9 mouse cellular contexts compared by ENCODE assay signal in the genomic region with DNA sequence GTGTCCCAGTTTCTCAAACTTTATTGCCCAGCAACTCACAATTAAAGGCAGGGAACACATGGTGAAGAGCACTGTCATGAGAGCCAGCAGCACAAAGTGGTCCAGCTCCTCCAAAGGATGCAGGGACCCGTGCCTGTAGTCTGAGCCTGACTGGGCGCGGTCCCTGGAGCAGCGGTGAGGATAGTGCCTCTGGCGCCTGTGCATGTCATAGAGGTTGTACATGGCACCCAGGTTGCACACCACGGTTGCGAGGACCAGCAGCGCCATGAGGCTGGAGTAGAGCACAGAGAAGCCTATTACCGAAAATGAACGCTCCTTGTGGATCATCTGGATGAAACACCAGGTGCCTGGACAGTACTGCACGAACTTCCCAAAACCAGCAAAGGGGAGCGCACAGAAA. TPM values are rescaled to one million over a fixed set of nuclear protein-coding genes. Genes with fewer than 3 reads are reported as not detected.
A peak's percentile ranks its signal among the peaks of the same experiment; 100 is the strongest.
DNase-seq lines count a peak whose midpoint lies in the region; ATAC-seq lines count a peak whose summit lies in the region.
"Had no signal": no experiment of that assay in that cellular context is flagged by ENCODE, and none has a peak within 500 bp of the region (broad histone marks: within the 10 kb centered on the region; RNA-seq: fewer than 3 reads in every experiment).

No protein-coding gene starts in this region.

- ATAC-seq in heart, embryonic 13.5 days (ENCODE audit: extremely low read depth, insufficient number of reproducible peaks, low FRiP score, low TSS enrichment), result no peak
- no peak for ATAC-seq in embryonic facial prominence, embryonic 13.5 days (ENCODE audit: insufficient number of reproducible peaks, insufficient read depth, low FRiP score, low TSS enrichment, low read depth)
- ATAC-seq in intestine, embryonic 16.5 days, result no peak
- ATAC-seq in neural tube, embryonic 13.5 days (ENCODE audit: low read depth), result 0 out of 2 replicates have a peak, but pooled peaks have one; percentile 44

- peak overlapping the region; percentile 38 for H3K4me3 ChIP-seq in heart, embryonic 13.5 days
- peak overlapping the region; percentile 38 for H3K4me3 ChIP-seq in embryonic facial prominence, embryonic 13.5 days
- peak overlapping the region; percentile 42 for H3K4me3 ChIP-seq in intestine, embryonic 16.5 days (ENCODE audit: low read length)
- H3K4me3 ChIP-seq in neural tube, embryonic 13.5 days, result peak overlapping the region; percentile 35

- peaks cover 42% of the 10 kb centered on the region for H3K27me3 ChIP-seq in heart, embryonic 13.5 days (replicated peaks)
- peaks cover 31% of the 10 kb centered on the region for H3K27me3 ChIP-seq in embryonic facial prominence, embryonic 13.5 days
- peaks cover 17% of the 10 kb centered on the region for H3K27me3 ChIP-seq in intestine, embryonic 16.5 days (replicated peaks; ENCODE audit: control insufficient read depth, insufficient read depth, low read length)
- peaks cover 32% of the 10 kb centered on the region for H3K27me3 ChIP-seq in neural tube, embryonic 13.5 days

- H3K36me3 ChIP-seq in heart, embryonic 13.5 days, result no peaks in the 10 kb centered on the region
- no peaks in the 10 kb centered on the region for H3K36me3 ChIP-seq in embryonic facial prominence, embryonic 13.5 days
- H3K36me3 ChIP-seq in intestine, embryonic 16.5 days (ENCODE audit: control insufficient read depth, insufficient read depth, low read length), result no peaks in the 10 kb centered on the region
- no peaks in the 10 kb centered on the region for H3K36me3 ChIP-seq in neural tube, embryonic 13.5 days

- H3K4me1 ChIP-seq in heart, embryonic 13.5 days, result peaks cover 7% of the 10 kb centered on the region; the same call in 1 of the 2 replicates
- peaks cover 19% of the 10 kb centered on the region for H3K4me1 ChIP-seq in embryonic facial prominence, embryonic 13.5 days
- H3K4me1 ChIP-seq in intestine, embryonic 16.5 days (ENCODE audit: control insufficient read depth, insufficient read depth, low read length), result 0 out of 2 replicates have a peak, but pooled peaks cover 4% of the 10 kb centered on the region
- H3K4me1 ChIP-seq in neural tube, embryonic 13.5 days (replicated peaks), result peaks cover 8% of the 10 kb centered on the region

- no peak overlapping the region for H3K27ac ChIP-seq in heart, embryonic 13.5 days (replicated peaks)
- H3K27ac ChIP-seq in embryonic facial prominence, embryonic 13.5 days, result no peak overlapping the region
- H3K27ac ChIP-seq in intestine, embryonic 16.5 days (ENCODE audit: low read length), result no peak overlapping the region
- no peak overlapping the region for H3K27ac ChIP-seq in neural tube, embryonic 13.5 days (replicated peaks)

- WGBS in heart, embryonic 13.5 days, result 12% methylated on average over 12 of the region's 12 CpGs
- WGBS in embryonic facial prominence, embryonic 13.5 days, result 9% methylated on average over 12 of the region's 12 CpGs
- WGBS in intestine, embryonic 16.5 days, result 12% methylated on average over 12 of the region's 12 CpGs
- WGBS in neural tube, embryonic 13.5 days, result 9% methylated on average over 12 of the region's 12 CpGs

- no peaks in the 10 kb centered on the region for H3K9me3 ChIP-seq in heart, embryonic 13.5 days
- H3K9me3 ChIP-seq in embryonic facial prominence, embryonic 13.5 days, result no peaks in the 10 kb centered on the region
- H3K9me3 ChIP-seq in intestine, embryonic 16.5 days (ENCODE audit: control insufficient read depth, low read length), result no peaks in the 10 kb centered on the region
- no peaks in the 10 kb centered on the region for H3K9me3 ChIP-seq in neural tube, embryonic 13.5 days

- H3K4me2 ChIP-seq in heart, embryonic 13.5 days, result peak overlapping the region; percentile 64
- peak overlapping the region; percentile 66 for H3K4me2 ChIP-seq in embryonic facial prominence, embryonic 13.5 days
- peak overlapping the region; percentile 76 for H3K4me2 ChIP-seq in intestine, embryonic 16.5 days (ENCODE audit: low read depth, low read length)
- H3K4me2 ChIP-seq in neural tube, embryonic 13.5 days, result peak overlapping the region; percentile 59

- intact Hi-C loops in heart, postnatal 14 days (cut with DNase I), result no loop called here
- intact Hi-C loops in gastrocnemius, postnatal 14 days (cut with DNase I; ENCODE audit: low total_unique reads), result no loop called here

- DNase-seq in heart, postnatal 14 days, result no peak
- DNase-seq in gastrocnemius, postnatal 14 days, result no peak
- no peak for DNase-seq in left cerebral cortex, adult 8-10 months (ENCODE audit: low spot score in 2 of 2)
- DNase-seq in lung, postnatal 36 days, result no peak
- DNase-seq: heart, adult 18-20 months had no signal

- H3K9ac ChIP-seq in heart, embryonic 13.5 days, result no peak overlapping the region
- no peak overlapping the region for H3K9ac ChIP-seq in embryonic facial prominence, embryonic 13.5 days
- no peak overlapping the region for H3K9ac ChIP-seq in intestine, embryonic 16.5 days (ENCODE audit: low read depth, low read length)
- H3K9ac ChIP-seq in neural tube, embryonic 13.5 days, result no peak overlapping the region

RNA-seq across cellular contexts. Expression of gene Ptgdr, which starts 0.8 kb away (rescaled TPM):
- polyA plus RNA-seq in heart, embryonic 13.5 days (2015; fragmentation: Nextera tagmentation; extraction: Ambion mirVana), result not detected in 2 replicates
- not detected for total RNA-seq in heart, postnatal 14 days (2021)
- polyA plus RNA-seq in embryonic facial prominence, embryonic 13.5 days (2015; fragmentation: Nextera tagmentation; extraction: Ambion mirVana), result 0.37 and 0.61 TPM in 2 replicates
- not detected in 2 replicates for polyA plus RNA-seq in intestine, embryonic 16.5 days (2015; fragmentation: Nextera tagmentation; extraction: Ambion mirVana)
- 0.47 and 0.53 TPM in 2 replicates for polyA plus RNA-seq in neural tube, embryonic 13.5 days (2015; fragmentation: Nextera tagmentation; extraction: Ambion mirVana)
- under 1 TPM in 1 of 2 experiments, not detected in 1; 0.06 TPM for total RNA-seq in gastrocnemius, postnatal 14 days (2021)
- total RNA-seq in left cerebral cortex, adult 8-10 months (2022), result 1 to 10 TPM in 1 of 4 experiments, under 1 TPM in 3; 0.58 to 1.2 (median 0.82) TPM
- total RNA-seq: heart, adult 18-20 months had no signal
